Mouse (Mus musculus) liver, embryonic 14.5 days (tissue): ENCODE data around the gene Pip5k1b. TPM values are rescaled to one million over a fixed set of nuclear protein-coding genes. Genes with fewer than 3 reads are reported as not detected.

Experiments
- ATAC-seq: fragments of 200-750 bp; cut with Nextera tagmentation; 2 replicates; pipeline ENCODE4 v1.8.0; 2017; ENCODE audit warnings: moderate number of reproducible peaks, mild to moderate bottlenecking, moderate library complexity; ENCODE audit not compliant: insufficient read depth
- DNase-seq, 3 experiments: peaks; one replicate each; pipeline ENCODE4 v3.0.0-alpha.2; 2012 to 2013; ENCODE audit warnings: low read depth in 3 of 3, low spot score in 3 of 3
- H3K27ac ChIP-seq: fragments of 300-500 bp; sonication (generic); 2 replicates; pipeline ENCODE4 v1.5.1; 2014; ENCODE audit warnings: moderate library complexity, mild to moderate bottlenecking, control low read depth, inconsistent platforms
- H3K27me3 ChIP-seq: fragments of 300-500 bp; sonication (generic); 2 replicates; pipeline ENCODE4 v1.6.1; 2014; ENCODE audit warnings: mild to moderate bottlenecking, low read length, moderate library complexity; ENCODE audit not compliant: control insufficient read depth, insufficient read depth
- H3K36me3 ChIP-seq: fragments of 300-500 bp; sonication (generic); replicated peaks from 2 replicates; pipeline ENCODE4 v1.6.1; 2014; ENCODE audit warnings: low read depth; ENCODE audit not compliant: control insufficient read depth, insufficient read depth
- H3K4me1 ChIP-seq, 2 experiments: fragments of 200-500 bp in 1 of 2; fragments of 300-500 bp in 1 of 2; sonication (generic) in 1 of 2; replicated peaks; 2 replicates each; pipeline ENCODE4 v1.6.1; 2012 to 2014; ENCODE audit warnings: antibody characterized with exemption in 1 of 2, inconsistent platforms in 1 of 2, low read length in 1 of 2; ENCODE audit not compliant: control insufficient read depth in 2 of 2, insufficient read depth in 2 of 2
- H3K4me2 ChIP-seq: fragments of 300-500 bp; sonication (generic); 2 replicates; pipeline ENCODE4 v1.6.1; 2014; ENCODE audit warnings: low read depth, mild to moderate bottlenecking, control low read depth, moderate library complexity
- H3K4me3 ChIP-seq, 2 experiments: fragments of 200-500 bp in 1 of 2; fragments of 300-500 bp in 1 of 2; sonication (generic) in 1 of 2; 2 replicates each; pipeline ENCODE4 v1.5.1; 2012 to 2014; ENCODE audit warnings: low read depth in 2 of 2, low read length in 2 of 2, mild to moderate bottlenecking in 2 of 2, control low read depth in 1 of 2, inconsistent platforms in 1 of 2, moderate library complexity in 1 of 2; ENCODE audit not compliant: insufficient read depth in 1 of 2
- H3K9ac ChIP-seq: fragments of 300-500 bp; sonication (generic); replicated peaks from 2 replicates; pipeline ENCODE4 v1.6.1; 2014; ENCODE audit warnings: mild to moderate bottlenecking, control low read depth, moderate library complexity
- H3K9me3 ChIP-seq: fragments of 300-500 bp; sonication (generic); 2 replicates; pipeline ENCODE4 v1.6.1; 2016; ENCODE audit warnings: low read length, mixed read lengths; ENCODE audit not compliant: control insufficient read depth
- CTCF ChIP-seq: IDR thresholded peaks from 2 replicates; pipeline ENCODE4 v1.5.1; 2016; ENCODE audit warnings: antibody characterized with exemption, low read depth, control low read depth
- EP300 ChIP-seq: IDR thresholded peaks from 2 replicates; pipeline ENCODE4 v1.6.1; 2016; ENCODE audit warnings: antibody characterized with exemption, low read depth
- WGBS: fragments of 180-500 bp; shearing (Covaris S2); extraction: QIAGEN DNeasy Blood & Tissue Kit; methylation state at CpG from one replicate; pipeline ENCODE4 v1.1.7; 2014; ENCODE audit not compliant: insufficient replicate concordance; 5-methylcytosine and 5-hydroxymethylcytosine counted together
- polyA plus RNA-seq, 2 experiments: library from polyadenylated mRNA; depleted of rRNA in 1 of 2; stranded (reverse) in 1 of 2; unstranded in 1 of 2; fragments of >200 nt; fragmentation: Nextera tagmentation in 1 of 2; extraction: Ambion mirVana in 1 of 2; gene quantifications; 2 replicates each; pipeline versions ENCODE4 v1.2.1 to v1.2.3; 2012 to 2014

Gene Pip5k1b
- polyA plus RNA-seq, 2 experiments: 8.1 to 10.8 TPM

DNA sequence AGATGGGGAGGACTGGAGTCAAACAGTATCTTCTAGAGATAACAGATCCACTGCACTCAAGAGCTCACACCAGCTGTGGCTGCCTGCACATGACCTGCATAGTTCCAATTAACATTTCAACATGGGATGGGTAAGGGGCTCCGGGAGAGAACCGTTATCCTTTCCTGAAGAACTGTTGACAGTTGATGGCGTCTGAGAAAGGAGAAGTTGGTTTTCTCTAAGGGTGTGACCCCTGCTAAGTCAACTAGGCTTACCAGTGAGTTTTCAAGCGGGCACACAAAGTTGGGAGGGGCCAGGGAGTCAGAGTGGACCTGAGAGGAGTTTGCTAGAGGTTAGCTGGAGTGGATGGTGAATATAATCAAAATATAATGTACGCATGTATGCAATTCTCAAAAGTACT lies 65.4 kb downstream of the Pip5k1b start:
- ATAC-seq (no peak), DNase-seq (no peak)
- TF ChIP-seq EP300 (no peak), CTCF (no peak)
- Histone ChIP-seq H3K36me3 (no peaks in the 10 kb centered on the region), H3K27ac (no peak overlapping the region), H3K4me1 (peaks cover 0 to 3% of the 10 kb centered on the region in 2 experiments; a peak in 1 of 4 replicates), H3K9me3 (no peaks in the 10 kb centered on the region), H3K4me3 (no peak overlapping the region), H3K9ac (no peak overlapping the region), H3K4me2 (no peak overlapping the region), H3K27me3 (no peaks in the 10 kb centered on the region)
- WGBS: 24% methylated on average over 5 of the region's 5 CpGs

GRCm38 (mm10) chr19:24486433-24487296 lies 69.0 kb downstream of the Pip5k1b start:
- Histone ChIP-seq H3K9ac (no peak overlapping the region), H3K27me3 (no peaks in the 10 kb centered on the region), H3K27ac (no peak overlapping the region), H3K9me3 (no peaks in the 10 kb centered on the region), H3K4me1 (peaks cover 0 to 3% of the 10 kb centered on the region in 2 experiments; a peak in 1 of 4 replicates), H3K4me2 (no peak overlapping the region), H3K36me3 (no peaks in the 10 kb centered on the region), H3K4me3 (no peak overlapping the region)
- no peak for TF ChIP-seq EP300
- no peak for TF ChIP-seq CTCF
- 75% methylated on average over 8 of the region's 8 CpGs for WGBS
- DNase-seq: no peak
- no peak for ATAC-seq

GRCm38 (mm10) chr19:24484612-24485194 lies 71.0 kb downstream of the Pip5k1b start:
- TF ChIP-seq EP300 (no peak), CTCF (no peak)

GRCm38 (mm10) chr19:24480916-24481315 lies 74.8 kb downstream of the Pip5k1b start:
- peaks cover 7% of the 10 kb centered on the region in 2 experiments; a peak in 3 of 4 replicates for H3K4me1 ChIP-seq
- no peak overlapping the region for H3K4me2 ChIP-seq
- H3K9ac ChIP-seq: no peak overlapping the region
- H3K27ac ChIP-seq: no peak overlapping the region
- H3K27me3 ChIP-seq: no peaks in the 10 kb centered on the region
- H3K36me3 ChIP-seq: no peaks in the 10 kb centered on the region
- no peaks in the 10 kb centered on the region for H3K9me3 ChIP-seq
- H3K4me3 ChIP-seq: no peak overlapping the region
- WGBS: 50% methylated on average over 2 of the region's 2 CpGs
- DNase-seq: no peak
- TF ChIP-seq EP300 (no peak), CTCF (no peak)
- ATAC-seq: no peak

More at GRCm38 (mm10) chr19:24484612-24485194, 71.0 kb downstream of the Pip5k1b start:
- Histone ChIP-seq H3K9me3 (no peaks in the 10 kb centered on the region), H3K27me3 (no peaks in the 10 kb centered on the region), H3K4me1 (no peaks in the 10 kb centered on the region), H3K27ac (no peak overlapping the region), H3K9ac (no peak overlapping the region), H3K4me2 (no peak overlapping the region), H3K36me3 (no peaks in the 10 kb centered on the region), H3K4me3 (no peak overlapping the region)
- WGBS: 68% methylated on average over 4 of the region's 4 CpGs
- DNase-seq (no peak), ATAC-seq (no peak)
